Mouse (Mus musculus): Measurements from ENCODE around the gene Bhlhb9.

GRCm38 (mm10) chrX:135804149-135804548 is 6.8 kb downstream of the Bhlhb9 start:
- no peak for TF ChIP-seq GATA1 (IDR thresholded peaks at IDR 0.05; ENCODE audit: borderline replicate concordance, low read length)
- no peak for TF ChIP-seq CTCF (IDR thresholded peaks at IDR 0.05; ENCODE audit: low read depth, low read length)
- TF ChIP-seq POLR2AphosphoS5 (IDR thresholded peaks at IDR 0.05; ENCODE audit: insufficient replicate concordance, low read depth, low read length): no peak
